Mouse (Mus musculus) embryonic facial prominence, embryonic 13.5 days (tissue): ENCODE data around the gene Arhgap29. TPM values are rescaled to one million over a fixed set of nuclear protein-coding genes. Genes with fewer than 3 reads are reported as not detected.

Experiments used
- polyA plus RNA-seq: library from polyadenylated mRNA; unstranded; fragments of >200 nt; fragmentation: Nextera tagmentation; extraction: Ambion mirVana; gene quantifications from 2 replicates; pipeline ENCODE4 v1.2.1, GENCODE M21; 2015

Gene Arhgap29
- polyA plus RNA-seq, 1 experiment from 2014 or later = 44.2 TPM

Other genes with a start within 250 kb of the Arhgap29 start
- 15.6 and 21.2 TPM in 2 replicates for gene F3, start 229.0 kb upstream of the Arhgap29 start, polyA plus RNA-seq
- 60.4 and 66.8 TPM in 2 replicates for gene Abcd3, start 137.2 kb upstream of the Arhgap29 start, polyA plus RNA-seq
- 0.65 and 0.94 TPM in 2 replicates for gene Abca4, start 91.9 kb downstream of the Arhgap29 start, polyA plus RNA-seq